Mouse (Mus musculus): ENCODE measurements around the gene Brk1.

Brk1 gene

GRCm38 (mm10) chr6:113604432-113605223 is at the start of gene Brk1:
Gene Brk1, plus strand, starts transcription at chr6:113604772.
- in situ Hi-C loops (cut with MseI, MboI): no loop called here

GRCm38 (mm10) chr6:113559736-113560135 is 44.8 kb upstream of the Brk1 start:
- in situ Hi-C loops (cut with MseI, MboI): no loop called here

GRCm38 (mm10) chr6:113564557-113564956 is 40.0 kb upstream of the Brk1 start:
- in situ Hi-C loops (cut with MseI, MboI): no loop called here

- in situ Hi-C loops (cut with MseI, MboI): no loop called here
Measured at GRCm38 (mm10) chr6:113576044-113576443, 28.5 kb upstream of the Brk1 start.

- in situ Hi-C loops (cut with MseI, MboI): no loop called here
Measured at GRCm38 (mm10) chr6:113579306-113579705, 25.3 kb upstream of the Brk1 start.

GRCm38 (mm10) chr6:113583023-113583422 is 21.5 kb upstream of the Brk1 start:
- in situ Hi-C loops (cut with MseI, MboI): no loop called here

- in situ Hi-C loops (cut with MseI, MboI): no loop called here
Measured at GRCm38 (mm10) chr6:113585065-113585464, 19.5 kb upstream of the Brk1 start.

- in situ Hi-C loops (cut with MseI, MboI): no loop called here
Measured at GRCm38 (mm10) chr6:113586466-113587183, 17.9 kb upstream of the Brk1 start.

GRCm38 (mm10) chr6:113592637-113593036 is 11.9 kb upstream of the Brk1 start:
- in situ Hi-C loops (cut with MseI, MboI): no loop called here

GRCm38 (mm10) chr6:113597945-113598344 is 6.6 kb upstream of the Brk1 start:
- in situ Hi-C loops (cut with MseI, MboI): no loop called here

GRCm38 (mm10) chr6:113599833-113600232 is 4.7 kb upstream of the Brk1 start:
- in situ Hi-C loops (cut with MseI, MboI): no loop called here

GRCm38 (mm10) chr6:113600543-113601139 is 3.9 kb upstream of the Brk1 start, which contains the start of gene Fancd2os:
Gene Fancd2os, minus strand, starts transcription at chr6:113600715.
- in situ Hi-C loops (cut with MseI, MboI): no loop called here

GRCm38 (mm10) chr6:113602821-113603220 is 1.8 kb upstream of the Brk1 start:
- in situ Hi-C loops (cut with MseI, MboI): no loop called here

GRCm38 (mm10) chr6:113603993-113604392 is 579 bp upstream of the Brk1 start:
- in situ Hi-C loops (cut with MseI, MboI): no loop called here

- in situ Hi-C loops (cut with MseI, MboI): no loop called here
Measured at GRCm38 (mm10) chr6:113605224-113605545, 613 bp downstream of the Brk1 start.

- in situ Hi-C loops (cut with MseI, MboI): no loop called here
Measured at GRCm38 (mm10) chr6:113608871-113609270, 4.3 kb downstream of the Brk1 start.

GRCm38 (mm10) chr6:113609293-113609692 is 4.7 kb downstream of the Brk1 start:
- in situ Hi-C loops (cut with MseI, MboI): no loop called here

- in situ Hi-C loops (cut with MseI, MboI): no loop called here
Measured at GRCm38 (mm10) chr6:113612258-113612969, 7.8 kb downstream of the Brk1 start.

- in situ Hi-C loops (cut with MseI, MboI): no loop called here
Measured at GRCm38 (mm10) chr6:113614152-113614551, 9.6 kb downstream of the Brk1 start.

GRCm38 (mm10) chr6:113614997-113615396 is 10.4 kb downstream of the Brk1 start:
- in situ Hi-C loops (cut with MseI, MboI): no loop called here

GRCm38 (mm10) chr6:113615489-113615888 is 10.9 kb downstream of the Brk1 start:
- in situ Hi-C loops (cut with MseI, MboI): no loop called here

GRCm38 (mm10) chr6:113623386-113623785 is 18.8 kb downstream of the Brk1 start:
- in situ Hi-C loops (cut with MseI, MboI): no loop called here

Data from mouse trophoblast stem cell (cell line).